Mouse (Mus musculus) monocyte, adult 5-6 weeks (primary cell): ENCODE data around the gene Rpl34. TPM values are rescaled to one million over a fixed set of nuclear protein-coding genes. Genes with fewer than 3 reads are reported as not detected.

Source experiments
- ATAC-seq: fragments of 153-309, 156-312 bp; replicated peaks from 2 replicates; pipeline ENCODE4 v1.8.0; 2017; ENCODE audit warnings: mild to moderate bottlenecking; ENCODE audit not compliant: low TSS enrichment, insufficient number of reproducible peaks, severe bottlenecking, poor library complexity, low FRiP score
- total RNA-seq: library from RNA; stranded (forward); fragments of 200-1000, 200-491, 200-594 nt; gene quantifications from 3 replicates; pipeline ENCODE4 v1.2.3, GENCODE M21; 2017

Rpl34 gene
- total RNA-seq, 1 experiment from 2014 or later: 3,542 TPM

DNA sequence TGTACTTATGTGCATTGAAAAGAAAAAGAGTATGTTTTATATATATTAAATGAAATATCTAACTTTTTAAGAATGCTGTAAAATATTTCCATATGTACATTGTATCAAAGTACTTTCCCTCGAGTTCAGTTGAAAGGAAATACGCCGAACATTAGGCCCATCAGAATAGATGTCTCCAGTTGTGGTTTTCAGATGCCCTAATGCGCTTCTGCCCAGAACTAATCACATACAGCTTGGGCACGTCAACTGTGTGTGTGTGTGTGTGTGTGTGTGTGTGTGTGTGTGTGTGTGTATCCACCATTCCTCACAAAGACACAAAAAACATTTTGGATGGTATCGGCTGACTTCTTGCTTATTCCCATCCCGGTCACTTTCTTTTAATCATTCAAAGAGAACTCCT, 13.6 kb downstream of the Rpl34 start:
- ATAC-seq: no peak

DNA sequence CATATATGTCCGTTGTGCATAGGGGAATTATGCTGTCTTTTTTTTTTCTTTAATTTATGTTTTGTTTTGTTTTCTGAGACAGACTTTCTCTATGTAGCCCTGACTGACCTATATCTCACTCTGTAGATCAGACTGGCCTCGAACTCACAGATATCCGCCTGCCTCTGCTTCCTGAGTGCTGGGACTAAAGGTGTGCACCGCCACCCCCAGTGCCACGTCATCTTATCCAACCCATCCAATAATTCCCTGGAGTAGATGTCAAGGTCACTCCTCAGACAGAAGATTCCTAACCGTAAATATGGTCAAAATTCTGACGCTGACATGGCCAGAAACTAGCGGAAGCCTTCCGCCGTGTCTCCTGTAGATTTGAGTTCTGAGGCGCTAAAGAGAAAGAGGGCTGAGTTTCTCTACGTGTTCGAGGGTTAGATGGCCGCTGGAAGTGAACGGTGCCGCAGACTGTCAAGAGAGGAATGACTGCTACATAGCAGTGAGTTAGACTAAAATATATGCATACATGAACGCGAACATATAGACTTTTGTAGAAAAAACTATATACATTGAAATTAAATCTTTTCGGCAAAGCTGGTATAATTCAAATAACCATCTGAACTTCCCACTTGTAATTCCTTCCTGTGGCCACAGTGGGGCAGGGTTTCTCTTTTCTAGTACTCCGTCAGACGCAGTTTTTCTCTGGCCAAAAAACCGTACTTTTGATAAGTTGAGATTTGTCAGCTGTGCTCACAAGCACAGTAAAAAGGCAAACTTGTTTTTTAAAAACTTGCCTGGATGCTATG, 15.2 kb downstream of the Rpl34 start:
- peak; percentile 48; the same call in 1 of the 2 replicates for ATAC-seq

DNA sequence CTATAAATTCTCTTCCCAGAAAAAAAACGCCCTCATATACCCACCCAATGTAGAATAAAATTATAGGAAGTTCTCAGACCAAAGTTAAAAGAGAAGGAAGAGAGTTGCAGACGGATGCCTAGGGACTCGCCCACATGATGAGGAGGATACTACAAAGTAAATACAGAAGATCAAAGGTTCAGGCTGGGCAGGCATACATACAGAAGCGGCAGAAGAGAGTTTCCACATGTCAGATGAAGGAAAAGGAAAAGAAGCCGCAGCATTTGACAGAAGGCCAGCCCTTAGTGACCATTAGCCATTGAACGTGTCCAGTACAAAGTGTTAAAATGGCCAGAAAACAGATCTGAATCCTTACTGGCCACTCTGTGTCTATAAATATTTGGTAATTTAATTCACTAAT, 17.3 kb downstream of the Rpl34 start:
- ATAC-seq: no peak

DNA sequence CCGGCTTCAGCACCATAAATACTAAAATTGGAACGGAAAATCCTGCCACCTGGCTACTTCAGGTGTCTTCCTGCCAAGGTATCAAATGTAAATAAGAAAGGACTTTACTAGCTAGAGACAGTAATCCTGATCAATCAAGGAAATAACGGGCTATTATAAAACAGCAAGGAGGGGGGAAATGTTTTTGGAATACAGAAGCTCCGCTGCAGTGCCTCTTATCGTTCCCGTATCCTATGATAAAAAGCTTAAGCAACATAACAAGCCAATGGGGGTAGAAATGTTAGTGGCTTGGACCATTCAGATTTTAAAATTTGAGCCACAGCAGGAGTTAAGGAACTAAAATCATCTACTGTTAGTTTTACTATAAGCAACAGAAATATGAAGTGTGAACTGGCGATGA, 20.1 kb downstream of the Rpl34 start:
- no peak for ATAC-seq

DNA sequence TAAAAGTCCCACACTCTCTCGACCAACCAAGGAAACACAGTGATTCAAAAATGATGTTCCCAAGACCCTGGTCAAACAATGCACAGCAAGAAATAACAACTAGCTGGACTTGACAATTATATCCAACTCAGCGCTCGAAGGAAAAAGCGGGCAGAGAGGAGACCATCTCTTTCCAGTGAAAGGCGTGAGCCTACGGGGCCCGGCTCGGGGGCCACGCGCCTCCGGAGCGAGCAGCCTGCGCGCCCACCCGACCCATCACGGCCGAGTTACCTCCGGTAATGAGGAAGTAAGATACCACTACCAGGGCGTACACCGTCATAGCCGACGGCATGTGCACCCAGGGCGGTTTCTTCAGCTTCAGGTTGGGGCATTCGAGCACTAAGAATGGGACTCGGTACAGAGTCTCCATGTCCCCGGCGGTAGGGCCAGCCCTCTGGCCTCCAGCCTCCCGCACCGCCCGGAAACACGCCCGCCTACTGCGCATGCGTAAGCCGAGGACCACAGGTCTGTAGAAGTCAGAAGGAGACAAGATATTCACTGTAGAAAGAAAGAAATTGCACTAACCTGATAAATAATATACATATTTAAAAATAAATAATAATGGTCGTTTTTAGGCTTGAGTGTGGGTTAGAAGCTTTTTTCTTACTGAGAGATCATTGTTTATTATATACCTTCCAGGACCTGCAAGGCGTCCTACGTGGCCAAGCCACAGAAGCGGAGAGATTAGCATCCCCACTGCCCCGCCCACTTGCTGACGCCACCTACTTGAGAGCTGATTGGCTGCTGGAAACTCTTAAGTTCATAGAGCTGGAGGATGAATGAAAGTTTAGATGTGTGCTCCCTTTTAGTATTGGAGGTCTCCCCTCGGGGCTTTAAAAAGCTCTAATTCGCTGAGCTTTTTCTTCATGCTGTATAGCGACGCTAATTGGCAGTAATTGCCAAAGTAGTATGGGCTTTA, 21.0 kb downstream of the Rpl34 start, which contains the start of gene Ostc:
Ostc (minus strand) TSS at position 478 of the 958 bp plus-strand sequence.
- ATAC-seq: peak; percentile 96

DNA sequence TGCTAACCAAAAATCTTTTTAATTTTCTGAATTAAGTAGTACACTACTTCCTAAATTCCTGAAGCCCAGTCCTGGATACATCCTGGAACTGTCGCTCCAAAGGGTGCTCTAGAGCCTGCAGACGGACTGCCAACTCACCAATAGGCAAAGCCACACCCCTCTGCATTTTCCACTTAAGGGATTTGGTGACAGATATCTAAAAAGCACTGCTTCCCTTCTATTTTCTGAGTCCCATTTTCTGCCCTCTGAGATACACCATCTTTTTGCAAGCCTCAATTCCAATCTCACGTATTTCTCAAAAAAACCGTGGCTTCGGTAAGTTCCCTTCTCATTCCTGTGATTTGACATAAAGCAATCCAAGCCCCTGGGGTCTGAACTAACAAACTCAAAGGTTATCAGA, 21.7 kb downstream of the Rpl34 start:
- ATAC-seq: no peak

DNA sequence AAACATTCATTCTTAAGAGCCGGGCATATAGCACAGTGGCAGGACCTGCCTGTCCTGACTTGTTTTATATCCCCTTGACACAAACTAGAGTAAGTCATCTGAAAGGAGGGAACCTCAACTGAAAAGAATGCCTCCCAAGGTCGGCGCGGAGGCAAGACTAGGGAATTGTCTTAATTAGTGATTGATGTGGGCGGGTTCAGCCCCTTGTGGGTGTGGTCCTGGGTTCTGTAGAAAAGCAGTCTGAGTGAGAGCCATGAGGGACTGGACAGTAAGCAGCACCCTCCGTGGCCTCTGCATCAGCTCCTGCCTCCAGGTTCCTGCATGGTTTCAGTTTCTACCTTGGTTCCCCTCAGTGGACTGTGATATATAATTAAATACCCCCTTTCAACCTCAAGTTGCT, 27.9 kb downstream of the Rpl34 start:
- no peak for ATAC-seq

DNA sequence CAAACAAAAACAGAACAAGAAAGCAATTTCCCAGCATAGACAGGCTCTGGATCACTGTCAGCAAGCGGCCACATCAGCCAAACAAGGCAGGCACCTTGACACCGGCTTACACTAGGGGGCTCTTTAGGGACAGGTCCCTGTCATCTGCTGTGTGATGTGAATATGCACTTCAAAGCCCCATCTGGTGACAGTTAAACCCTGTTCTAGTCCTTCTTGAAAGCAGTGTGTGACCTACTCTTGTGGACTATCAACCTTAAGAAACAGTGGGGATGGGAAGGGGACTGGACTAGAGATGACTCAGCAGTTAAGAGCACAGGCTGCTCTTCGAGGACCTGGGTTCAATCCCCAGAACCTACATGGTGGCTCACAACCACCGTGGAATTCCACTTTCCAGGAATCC, 32.6 kb downstream of the Rpl34 start:
- ATAC-seq: no peak

DNA sequence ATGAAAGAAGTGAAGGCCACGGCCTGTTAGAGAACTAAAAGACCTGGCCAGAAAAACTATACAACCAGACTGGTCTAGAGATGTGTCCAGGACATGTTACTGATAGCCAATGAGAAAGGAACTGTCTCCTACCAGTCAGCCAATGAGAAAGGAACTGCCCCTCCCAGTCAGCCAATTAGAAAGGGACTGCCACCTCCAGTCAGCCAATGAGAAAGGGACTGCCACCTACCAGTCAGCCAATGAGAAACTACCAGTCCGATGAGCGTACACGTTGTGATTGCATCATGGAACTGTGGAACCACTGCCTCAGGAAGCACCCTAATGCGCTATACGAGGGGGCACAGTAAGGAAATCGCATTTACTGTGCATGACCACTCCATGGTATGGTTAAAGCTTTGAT, 35.5 kb downstream of the Rpl34 start:
- no peak for ATAC-seq

DNA sequence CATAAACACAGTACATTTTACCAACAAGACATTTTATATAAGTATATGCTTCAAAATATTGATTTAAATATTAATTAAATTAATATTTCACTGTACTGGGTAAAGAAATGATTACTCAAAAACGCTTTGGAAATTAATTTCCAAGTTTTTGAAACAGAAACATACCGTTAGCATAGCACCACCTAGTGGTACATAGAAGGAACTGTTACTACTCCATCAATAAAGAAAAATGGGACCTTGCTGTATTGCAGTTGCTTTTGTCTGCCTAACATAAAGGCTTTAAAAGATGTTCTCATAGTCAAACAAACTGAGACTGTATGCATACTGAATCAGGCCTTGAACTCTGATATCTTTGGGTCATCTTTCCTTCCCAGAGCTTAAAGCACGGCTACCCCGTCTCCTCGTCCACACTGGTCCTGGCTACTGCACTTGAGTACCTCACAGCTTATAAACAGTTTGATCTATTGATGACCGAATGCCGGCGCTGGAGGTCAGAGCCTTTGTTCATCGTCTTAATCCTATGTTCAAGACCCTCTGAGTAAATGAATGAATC, 36.1 kb downstream of the Rpl34 start:
- no peak for ATAC-seq

DNA sequence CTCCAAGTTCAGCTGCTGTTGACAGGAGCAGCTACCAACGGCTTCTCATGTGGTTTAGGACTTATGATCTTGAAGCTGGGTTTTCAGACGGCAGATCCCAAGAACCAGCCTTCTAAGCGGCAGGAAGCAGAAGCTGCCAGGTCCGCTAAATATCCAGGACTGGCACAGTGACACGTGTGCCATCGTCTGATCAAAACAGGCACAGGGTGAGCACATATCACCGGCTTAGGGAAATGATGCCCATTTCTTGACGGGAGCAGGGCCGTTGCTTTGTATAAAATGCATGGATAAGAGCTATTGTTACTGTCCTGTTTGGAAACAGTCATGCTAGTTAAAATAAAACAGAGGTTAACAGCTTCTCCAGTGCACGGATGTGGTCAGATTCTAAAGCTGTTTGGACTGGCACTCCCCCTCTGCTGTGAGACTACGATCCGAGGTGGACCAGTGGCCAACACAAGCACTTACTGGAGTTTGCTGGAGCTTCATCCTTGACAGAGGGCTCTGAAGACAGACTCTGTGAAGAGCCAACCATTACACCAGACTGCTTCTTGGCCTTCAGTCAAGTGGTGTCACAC, 38.5 kb downstream of the Rpl34 start:
- peak; percentile 25; the same call in 1 of the 2 replicates for ATAC-seq

DNA sequence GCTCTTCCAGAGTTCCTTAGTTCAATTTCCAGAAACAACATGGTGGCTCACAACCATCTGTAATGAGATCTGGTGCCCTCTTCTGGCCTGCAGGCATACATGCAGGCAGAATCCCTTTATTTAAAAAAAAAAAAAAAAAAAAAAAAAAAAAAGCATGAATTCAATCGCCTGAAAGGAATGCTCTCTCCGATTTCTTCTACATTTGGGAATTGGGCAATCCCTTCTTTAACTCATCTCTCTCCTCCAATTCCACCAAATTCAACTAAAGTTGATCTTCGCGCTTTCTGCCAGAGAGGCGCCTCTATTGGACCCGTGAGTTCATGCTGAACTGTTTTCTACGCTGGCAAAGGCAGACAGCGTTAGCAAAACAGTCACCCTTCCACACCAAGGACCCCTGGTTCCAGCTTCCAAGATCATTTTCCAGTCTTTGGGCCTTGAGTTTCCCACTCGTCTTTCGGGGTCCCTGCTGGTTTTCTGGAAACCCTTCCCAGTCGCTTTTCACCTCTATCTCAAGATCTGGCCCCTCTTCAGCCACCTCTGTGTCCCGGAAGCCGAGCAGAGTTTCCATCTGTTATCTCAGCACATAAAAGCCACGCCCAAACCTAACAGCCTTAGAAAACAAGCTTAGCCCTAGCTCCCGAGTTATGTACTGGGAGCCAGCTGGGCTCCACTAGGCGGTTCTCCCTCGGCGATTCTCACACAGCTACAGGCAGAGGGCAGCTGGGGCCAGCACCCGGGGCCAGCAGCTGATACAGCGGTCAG, 39.2 kb downstream of the Rpl34 start:
- ATAC-seq: peak; percentile 15; the same call in 1 of the 2 replicates

DNA sequence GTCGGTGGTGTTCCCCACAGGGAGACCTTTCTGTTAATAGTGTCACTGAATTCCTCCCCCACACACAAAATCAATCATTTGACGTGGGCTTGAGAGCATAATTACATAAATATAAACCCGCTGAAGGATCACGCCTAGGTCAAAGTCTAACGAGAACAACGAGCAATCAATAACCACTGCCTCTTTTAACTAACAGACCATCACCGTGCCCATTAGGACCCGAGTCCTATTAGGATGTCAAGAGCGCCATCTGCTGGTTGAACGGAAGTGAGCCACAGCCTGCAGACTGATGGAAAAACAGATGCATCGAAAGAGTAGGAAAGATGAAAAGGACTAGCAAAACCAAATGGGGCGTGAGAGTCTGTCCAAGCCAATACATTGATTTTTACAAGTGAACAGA, 40.6 kb downstream of the Rpl34 start:
- no peak for ATAC-seq

DNA sequence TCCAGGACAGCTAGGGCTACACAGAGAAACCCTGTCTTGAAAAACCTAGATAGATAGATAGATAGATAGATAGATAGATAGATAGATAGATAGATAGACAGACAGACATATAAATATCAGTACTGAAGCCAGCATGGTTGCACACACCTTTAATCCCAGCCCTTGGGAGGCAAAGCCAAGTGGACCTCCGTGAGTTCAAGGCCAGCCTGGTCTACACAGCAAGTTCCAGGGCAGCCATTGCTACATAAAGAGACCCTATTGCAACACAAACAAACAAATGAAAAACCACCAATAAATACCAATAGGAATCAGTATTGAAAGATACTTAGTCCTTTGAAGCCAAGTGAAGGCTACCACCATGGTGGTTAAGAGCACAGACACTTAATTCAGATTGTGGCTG, 43.1 kb downstream of the Rpl34 start:
- ATAC-seq: no peak

DNA sequence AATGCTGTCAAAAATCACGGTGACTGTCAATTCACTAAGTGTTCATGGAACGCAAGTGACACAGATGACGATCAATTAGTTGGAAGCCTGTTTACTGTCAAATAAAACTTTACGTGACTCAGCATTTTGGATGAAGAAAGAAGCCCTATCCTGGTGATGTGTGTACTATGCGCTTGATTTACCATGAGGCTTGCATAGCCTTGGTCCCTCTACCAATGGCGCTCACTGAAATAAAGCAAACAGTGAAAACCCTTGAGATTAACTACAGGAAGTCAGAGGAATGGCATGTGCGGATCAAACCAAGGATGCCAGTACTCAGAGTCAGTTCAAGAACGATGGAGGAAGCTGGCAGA, 45.2 kb downstream of the Rpl34 start:
- ATAC-seq: no peak

DNA sequence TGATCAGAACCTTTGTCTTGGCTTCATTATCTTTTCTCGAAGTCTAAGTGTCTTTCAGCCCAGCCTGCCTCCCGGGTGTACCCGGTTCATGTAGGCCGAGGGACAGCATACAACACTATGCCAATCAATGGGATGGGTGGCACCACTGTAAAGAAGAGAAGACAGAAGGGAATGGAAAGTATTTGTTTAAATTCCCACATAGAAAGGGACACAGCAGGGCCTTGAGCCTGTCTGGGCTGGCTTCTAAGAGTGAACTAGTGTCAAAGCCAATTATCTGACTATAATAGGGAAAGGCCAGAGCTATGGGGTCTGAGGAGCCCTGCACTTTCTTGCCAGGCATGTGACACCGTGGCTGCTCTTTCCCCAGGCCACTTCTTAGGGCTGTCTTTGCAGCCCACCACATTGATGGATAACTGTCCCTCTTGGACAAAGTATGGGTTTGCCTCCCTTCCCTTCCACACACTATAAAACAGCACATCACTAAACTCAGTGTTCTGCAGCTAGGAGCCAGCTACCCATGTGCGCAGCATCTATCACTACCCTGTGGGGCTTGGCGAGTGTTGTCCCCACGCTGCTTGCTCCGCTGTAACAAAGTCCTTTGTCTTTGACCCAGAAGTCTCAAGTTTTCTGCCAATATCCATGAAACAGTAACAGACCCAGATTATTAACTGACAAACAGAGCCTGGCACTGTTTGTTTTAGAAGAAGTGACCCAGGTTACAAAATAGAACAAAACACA, 45.8 kb downstream of the Rpl34 start:
- no peak for ATAC-seq

DNA sequence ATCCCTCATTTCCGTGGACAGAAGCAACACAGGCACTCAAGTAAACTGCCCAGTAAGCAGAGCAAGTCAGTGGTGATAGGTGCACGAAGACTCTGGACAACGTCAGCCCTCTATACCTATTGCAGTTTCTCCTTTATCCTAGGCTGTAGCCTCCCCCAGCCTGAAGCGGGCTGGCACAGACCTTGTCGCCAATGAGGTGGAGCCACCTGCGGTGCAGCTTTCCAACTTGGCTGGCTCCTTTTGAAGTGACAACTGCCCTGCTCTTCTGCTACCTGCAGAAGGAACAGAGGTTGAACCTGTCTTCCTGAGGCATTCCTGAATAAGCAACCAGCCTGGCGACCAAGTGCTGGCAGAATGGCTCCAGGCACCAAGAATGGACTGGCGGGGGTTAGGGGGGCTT, 46.4 kb downstream of the Rpl34 start:
- no peak for ATAC-seq

DNA sequence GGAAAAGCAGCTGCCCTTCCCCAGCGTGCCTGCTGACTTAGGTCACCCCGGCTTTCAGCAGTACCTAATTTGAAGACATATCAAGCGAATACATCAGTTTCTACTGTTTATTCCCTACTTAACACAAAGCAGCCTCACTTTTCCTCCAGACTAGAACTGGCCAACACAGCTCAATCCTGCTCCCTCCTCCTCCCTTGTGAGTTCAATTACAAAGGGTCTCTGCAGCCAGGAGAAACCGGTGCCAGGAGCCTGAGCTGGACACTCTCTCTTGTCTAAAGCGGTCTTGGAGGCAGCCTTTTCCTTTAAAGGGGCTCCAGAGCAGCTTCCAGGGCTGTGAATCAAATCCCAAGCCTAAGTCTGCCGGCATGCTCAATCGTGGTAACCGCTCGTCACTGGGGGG, 48.0 kb downstream of the Rpl34 start:
- no peak for ATAC-seq
